Mouse (Mus musculus) limb, embryonic 12.5 days (tissue): ENCODE measurements at regions not wholly inside any gene's neighbourhood (a gene's known extent, or its start where the extent isn't known, plus 50 kb on each side); places are given as distances from the start of the nearest gene placed in this dataset.

ENCODE experiments used
- ATAC-seq: fragments of 200-750 bp; cut with Nextera tagmentation; 2 replicates; pipeline ENCODE4 v1.8.0; 2017; ENCODE audit warnings: low read depth, moderate TSS enrichment; ENCODE audit not compliant: insufficient number of reproducible peaks, insufficient read depth, low FRiP score, low TSS enrichment
- H3K27ac ChIP-seq: fragments of 300-500 bp; sonication (generic); 2 replicates; pipeline ENCODE4 v1.5.1; 2016; ENCODE audit warnings: mild to moderate bottlenecking, moderate library complexity
- H3K27me3 ChIP-seq: fragments of 300-500 bp; sonication (generic); 2 replicates; pipeline ENCODE4 v1.6.1; 2016; ENCODE audit warnings: mild to moderate bottlenecking, moderate library complexity
- H3K36me3 ChIP-seq: fragments of 300-500 bp; sonication (generic); 2 replicates; pipeline ENCODE4 v1.6.1; 2016; ENCODE audit warnings: mild to moderate bottlenecking, moderate library complexity
- H3K4me1 ChIP-seq: fragments of 300-500 bp; sonication (generic); replicated peaks from 2 replicates; pipeline ENCODE4 v1.6.1; 2016
- H3K4me2 ChIP-seq: fragments of 300-500 bp; sonication (generic); 2 replicates; pipeline ENCODE4 v1.6.1; 2016; ENCODE audit warnings: mild to moderate bottlenecking, moderate library complexity
- H3K4me3 ChIP-seq: fragments of 300-500 bp; sonication (generic); replicated peaks from 2 replicates; pipeline ENCODE4 v1.5.1; 2016; ENCODE audit warnings: mild to moderate bottlenecking
- H3K9ac ChIP-seq: fragments of 300-500 bp; sonication (generic); replicated peaks from 2 replicates; pipeline ENCODE4 v1.6.1; 2016; ENCODE audit warnings: mild to moderate bottlenecking, moderate library complexity
- H3K9me3 ChIP-seq: fragments of 300-500 bp; sonication (generic); 2 replicates; pipeline ENCODE4 v1.6.1; 2016; ENCODE audit warnings: mild to moderate bottlenecking, moderate library complexity
- WGBS: fragments of 180-500 bp; shearing (Covaris S2); methylation state at CpG from one replicate; pipeline ENCODE4 v1.1.7; 2016; 5-methylcytosine and 5-hydroxymethylcytosine counted together

GRCm38 (mm10) chr3:148726596-148727331 lies 263.6 kb downstream of the Adgrl2 start:
- WGBS, result 47% methylated on average over 10 of the region's 10 CpGs
- no peak overlapping the region for H3K27ac ChIP-seq

GRCm38 (mm10) chr3:148696555-148696954 lies 293.8 kb downstream of the Adgrl2 start:
- H3K4me1 ChIP-seq, result 0 out of 2 replicates have a peak, but pooled peaks cover 4% of the 10 kb centered on the region

More at GRCm38 (mm10) chr3:148726596-148727331, 263.6 kb downstream of the Adgrl2 start:
- H3K4me2 ChIP-seq, result 0 out of 2 replicates have a peak overlapping the region, but pooled peaks have one; percentile 10
- no peaks in the 10 kb centered on the region for H3K36me3 ChIP-seq
- H3K9ac ChIP-seq, result no peak overlapping the region
- no peaks in the 10 kb centered on the region for H3K27me3 ChIP-seq
- H3K4me3 ChIP-seq, result no peak overlapping the region
- H3K9me3 ChIP-seq, result no peaks in the 10 kb centered on the region
- peaks cover 21% of the 10 kb centered on the region for H3K4me1 ChIP-seq
- ATAC-seq, result no peak

GRCm38 (mm10) chr3:148695453-148695852 lies 294.9 kb downstream of the Adgrl2 start:
- WGBS, result 81% methylated on average over 6 of the region's 6 CpGs

More at GRCm38 (mm10) chr3:148696555-148696954, 293.8 kb downstream of the Adgrl2 start:
- WGBS, result 74% methylated on average over 7 of the region's 7 CpGs
- H3K9me3 ChIP-seq, result no peaks in the 10 kb centered on the region
- no peak overlapping the region for H3K4me2 ChIP-seq
- H3K9ac ChIP-seq, result no peak overlapping the region
- ATAC-seq, result no peak
- H3K27me3 ChIP-seq, result no peaks in the 10 kb centered on the region
- no peak overlapping the region for H3K27ac ChIP-seq
- H3K36me3 ChIP-seq, result no peaks in the 10 kb centered on the region
- H3K4me3 ChIP-seq, result no peak overlapping the region

GRCm38 (mm10) chr3:148683181-148683580 lies 307.2 kb downstream of the Adgrl2 start:
- no peaks in the 10 kb centered on the region for H3K9me3 ChIP-seq
- no peaks in the 10 kb centered on the region for H3K4me1 ChIP-seq
- no peak for ATAC-seq
- H3K9ac ChIP-seq, result no peak overlapping the region
- H3K27me3 ChIP-seq, result no peaks in the 10 kb centered on the region
- no peak overlapping the region for H3K4me2 ChIP-seq
- no peak overlapping the region for H3K27ac ChIP-seq
- no peaks in the 10 kb centered on the region for H3K36me3 ChIP-seq
- no peak overlapping the region for H3K4me3 ChIP-seq

More at GRCm38 (mm10) chr3:148695453-148695852, 294.9 kb downstream of the Adgrl2 start:
- H3K4me3 ChIP-seq, result no peak overlapping the region
- no peaks in the 10 kb centered on the region for H3K9me3 ChIP-seq
- no peak for ATAC-seq
- no peak overlapping the region for H3K4me2 ChIP-seq
- H3K4me1 ChIP-seq, result 0 out of 2 replicates have a peak, but pooled peaks cover 4% of the 10 kb centered on the region
- H3K27me3 ChIP-seq, result no peaks in the 10 kb centered on the region
- no peaks in the 10 kb centered on the region for H3K36me3 ChIP-seq
- H3K27ac ChIP-seq, result no peak overlapping the region
- H3K9ac ChIP-seq, result no peak overlapping the region

GRCm38 (mm10) chr3:148682445-148682994 lies 307.8 kb downstream of the Adgrl2 start:
- Histone ChIP-seq H3K4me1 (no peaks in the 10 kb centered on the region), H3K4me3 (no peak overlapping the region), H3K27ac (no peak overlapping the region), H3K27me3 (no peaks in the 10 kb centered on the region), H3K9me3 (no peaks in the 10 kb centered on the region), H3K9ac (no peak overlapping the region), H3K4me2 (no peak overlapping the region), H3K36me3 (no peaks in the 10 kb centered on the region)
- WGBS, result 66% methylated on average over 6 of the region's 6 CpGs
- no peak for ATAC-seq

GRCm38 (mm10) chr3:148681186-148681585 lies 309.2 kb downstream of the Adgrl2 start:
- ATAC-seq, result no peak
- WGBS, result 70% methylated on average over 2 of the region's 2 CpGs
- H3K9ac ChIP-seq, result no peak overlapping the region
- no peaks in the 10 kb centered on the region for H3K9me3 ChIP-seq
- H3K4me1 ChIP-seq, result no peaks in the 10 kb centered on the region
- H3K4me2 ChIP-seq, result no peak overlapping the region
- no peaks in the 10 kb centered on the region for H3K36me3 ChIP-seq
- H3K27ac ChIP-seq, result no peak overlapping the region
- H3K27me3 ChIP-seq, result no peaks in the 10 kb centered on the region
- no peak overlapping the region for H3K4me3 ChIP-seq

GRCm38 (mm10) chr3:148680737-148681136 lies 309.6 kb downstream of the Adgrl2 start:
- no peak overlapping the region for H3K4me2 ChIP-seq
- H3K9me3 ChIP-seq, result no peaks in the 10 kb centered on the region
- ATAC-seq, result no peak
- WGBS, result 81% methylated on average over 8 of the region's 8 CpGs
- no peaks in the 10 kb centered on the region for H3K4me1 ChIP-seq
- H3K27me3 ChIP-seq, result no peaks in the 10 kb centered on the region
- no peak overlapping the region for H3K27ac ChIP-seq
- no peak overlapping the region for H3K9ac ChIP-seq
- no peaks in the 10 kb centered on the region for H3K36me3 ChIP-seq
- no peak overlapping the region for H3K4me3 ChIP-seq

- Histone ChIP-seq H3K27ac (no peak overlapping the region), H3K36me3 (no peaks in the 10 kb centered on the region), H3K4me1 (no peaks in the 10 kb centered on the region), H3K9ac (no peak overlapping the region), H3K9me3 (no peaks in the 10 kb centered on the region), H3K4me2 (no peak overlapping the region), H3K4me3 (no peak overlapping the region), H3K27me3 (no peaks in the 10 kb centered on the region)
- 93% methylated on average over 4 of the region's 4 CpGs for WGBS
- ATAC-seq, result no peak
Measured at GRCm38 (mm10) chr3:148680086-148680485, 310.3 kb downstream of the Adgrl2 start.

GRCm38 (mm10) chr3:148679121-148679520 lies 311.2 kb downstream of the Adgrl2 start:
- H3K9me3 ChIP-seq, result no peaks in the 10 kb centered on the region
- no peak overlapping the region for H3K27ac ChIP-seq
- WGBS, result 42% methylated on average over 2 of the region's 2 CpGs
- no peak overlapping the region for H3K4me2 ChIP-seq
- no peak for ATAC-seq
- no peaks in the 10 kb centered on the region for H3K4me1 ChIP-seq
- H3K36me3 ChIP-seq, result no peaks in the 10 kb centered on the region
- H3K27me3 ChIP-seq, result no peaks in the 10 kb centered on the region
- no peak overlapping the region for H3K9ac ChIP-seq
- H3K4me3 ChIP-seq, result no peak overlapping the region

- Histone ChIP-seq H3K9me3 (no peaks in the 10 kb centered on the region), H3K4me1 (no peaks in the 10 kb centered on the region), H3K27me3 (no peaks in the 10 kb centered on the region), H3K4me2 (no peak overlapping the region), H3K9ac (no peak overlapping the region), H3K27ac (no peak overlapping the region), H3K36me3 (no peaks in the 10 kb centered on the region), H3K4me3 (no peak overlapping the region)
- ATAC-seq, result no peak
- WGBS, result 65% methylated on average over 2 of the region's 2 CpGs
Measured at GRCm38 (mm10) chr3:148676025-148676424, 314.3 kb downstream of the Adgrl2 start.

GRCm38 (mm10) chr3:148662888-148663477 lies 327.4 kb downstream of the Adgrl2 start:
- Histone ChIP-seq H3K36me3 (no peaks in the 10 kb centered on the region), H3K9me3 (peaks cover 8% of the 10 kb centered on the region; the same call in 1 of the 2 replicates), H3K27me3 (no peaks in the 10 kb centered on the region), H3K4me2 (no peak overlapping the region), H3K27ac (no peak overlapping the region), H3K4me1 (0 out of 2 replicates have a peak, but pooled peaks cover 2% of the 10 kb centered on the region), H3K9ac (no peak overlapping the region), H3K4me3 (no peak overlapping the region)
- ATAC-seq, result no peak
- WGBS, result 25% methylated on average over 6 of the region's 6 CpGs
